Comparison of ENCODE assay signal across 8 mouse cellular contexts in genomic region chr3:108085281-108085720, GRCm38 (mm10). TPM values are rescaled to one million over a fixed set of nuclear protein-coding genes. Genes with fewer than 3 reads are reported as not detected.
A peak's percentile ranks its signal among the peaks of the same experiment; 100 is the strongest.
DNase-seq lines count a peak whose midpoint lies in the region; ATAC-seq lines count a peak whose summit lies in the region.

No protein-coding gene starts in this region.

- H3K4me1 ChIP-seq in erythroblast, embryonic 14.5 days (ENCODE audit: control insufficient read depth), result peaks cover 86% of the 10 kb centered on the region
- peaks cover 67% of the 10 kb centered on the region for H3K4me1 ChIP-seq in heart, embryonic 12.5 days (replicated peaks)
- peaks cover 44% of the 10 kb centered on the region for H3K4me1 ChIP-seq in kidney, embryonic 16.5 days (ENCODE audit: insufficient read depth, low read length)

- H3K9ac ChIP-seq in heart, embryonic 12.5 days, result peak overlapping the region; percentile 83
- H3K9ac ChIP-seq in kidney, embryonic 16.5 days (replicated peaks; ENCODE audit: low read length), result peak overlapping the region; percentile 83

- H3K4me2 ChIP-seq in heart, embryonic 12.5 days, result peak overlapping the region; percentile 98
- peak overlapping the region; percentile 98 for H3K4me2 ChIP-seq in kidney, embryonic 16.5 days (replicated peaks; ENCODE audit: low read depth, low read length)

- H3K4me3 ChIP-seq in erythroblast, embryonic 14.5 days (replicated peaks), result peak overlapping the region; percentile 81
- H3K4me3 ChIP-seq in heart, embryonic 12.5 days, result peak overlapping the region; percentile 77
- H3K4me3 ChIP-seq in kidney, embryonic 16.5 days (ENCODE audit: low read length), result peak overlapping the region; percentile 75

- peak; percentile 89 for DNase-seq in CD4-positive, CD25-positive, alpha-beta regulatory T cell, adult 2 months (ENCODE audit: low read depth, low spot score)
- DNase-seq in brain, embryonic 18.5 days (ENCODE audit: low read depth, low spot score), result peak; percentile 62
- DNase-seq in liver, result peak; percentile 96
- peak; percentile 55 to 71 for DNase-seq in monocyte, adult 2 months (ENCODE audit: low read depth in 1 of 2, low spot score in 2 of 2)
- DNase-seq in spleen, postnatal 36 days (ENCODE audit: low spot score in 2 of 2), result peak; percentile 83 to 89

- no peaks in the 10 kb centered on the region for H3K9me3 ChIP-seq in erythroblast, embryonic 14.5 days (ENCODE audit: control insufficient read depth, low read length)
- H3K9me3 ChIP-seq in heart, embryonic 12.5 days (replicated peaks), result no peaks in the 10 kb centered on the region
- H3K9me3 ChIP-seq in kidney, embryonic 16.5 days (ENCODE audit: low read length), result no peaks in the 10 kb centered on the region

- peak; percentile 87 for ATAC-seq in heart, embryonic 12.5 days (ENCODE audit: insufficient number of reproducible peaks, low FRiP score)
- peak; percentile 83 for ATAC-seq in kidney, embryonic 16.5 days (ENCODE audit: low FRiP score, low TSS enrichment)

- H3K27me3 ChIP-seq in erythroblast, embryonic 14.5 days (ENCODE audit: control insufficient read depth), result no peaks in the 10 kb centered on the region
- no peaks in the 10 kb centered on the region for H3K27me3 ChIP-seq in heart, embryonic 12.5 days (replicated peaks)
- H3K27me3 ChIP-seq in kidney, embryonic 16.5 days (ENCODE audit: insufficient read depth, low read length), result no peaks in the 10 kb centered on the region

- peak overlapping the region; percentile 90 for H3K27ac ChIP-seq in heart, embryonic 12.5 days (ENCODE audit: poor library complexity, severe bottlenecking)
- peak overlapping the region; percentile 98 for H3K27ac ChIP-seq in kidney, embryonic 16.5 days (ENCODE audit: low read length)

- peaks cover 46% of the 10 kb centered on the region for H3K36me3 ChIP-seq in erythroblast, embryonic 14.5 days (ENCODE audit: control insufficient read depth)
- H3K36me3 ChIP-seq in heart, embryonic 12.5 days, result peaks cover 7% of the 10 kb centered on the region
- peaks cover 3% of the 10 kb centered on the region; the same call in 1 of the 2 replicates for H3K36me3 ChIP-seq in kidney, embryonic 16.5 days (ENCODE audit: insufficient read depth, low read length)

- 0% methylated on average over 14 of the region's 14 CpGs for WGBS in heart, embryonic 12.5 days
- WGBS in kidney, embryonic 16.5 days, result under 1% methylated on average over 14 of the region's 14 CpGs

RNA-seq across cellular contexts. Expression of gene Ampd2, which starts 1.1 kb away (rescaled TPM):
- 10.5 and 12.6 TPM in 2 replicates for polyA plus RNA-seq in erythroblast, embryonic 14.5 days (2012)
- polyA plus RNA-seq in heart, embryonic 12.5 days (2016; fragmentation: Nextera tagmentation; extraction: Ambion mirVana), result 40.0 and 41.6 TPM in 2 replicates
- 69.7 and 69.8 TPM in 2 replicates for polyA plus RNA-seq in kidney, embryonic 16.5 days (2015; fragmentation: Nextera tagmentation; extraction: Ambion mirVana)

RNA-seq across cellular contexts. Expression of gene Gnat2, which starts 7.3 kb away (rescaled TPM):
- polyA plus RNA-seq in erythroblast, embryonic 14.5 days (2012), result 0.03 TPM in 1 of 2 replicates, not detected in the other
- polyA plus RNA-seq in heart, embryonic 12.5 days (2016; fragmentation: Nextera tagmentation; extraction: Ambion mirVana), result 0.54 and 0.98 TPM in 2 replicates
- 0.84 and 1.9 TPM in 2 replicates for polyA plus RNA-seq in kidney, embryonic 16.5 days (2015; fragmentation: Nextera tagmentation; extraction: Ambion mirVana)

RNA-seq across cellular contexts. Expression of gene Gstm4, which starts 40.6 kb away (rescaled TPM):
- 0.02 and 0.07 TPM in 2 replicates for polyA plus RNA-seq in erythroblast, embryonic 14.5 days (2012)
- polyA plus RNA-seq in heart, embryonic 12.5 days (2016; fragmentation: Nextera tagmentation; extraction: Ambion mirVana), result 13.4 and 13.8 TPM in 2 replicates
- 19.8 and 20.4 TPM in 2 replicates for polyA plus RNA-seq in kidney, embryonic 16.5 days (2015; fragmentation: Nextera tagmentation; extraction: Ambion mirVana)

Comparison
In these comparisons a context has a peak if more than half of its experiments do, and no peak if none do; other contexts are left out.
1. Peak in every context shown above with its lines: DNase-seq, ATAC-seq, H3K4me3 ChIP-seq and H3K27ac ChIP-seq.
2. RNA of gene Gstm4, which starts 40.6 kb away (polyA plus RNA-seq): 19.8 to 20.4 TPM in kidney, embryonic 16.5 days and 13.4 to 13.8 TPM in heart, embryonic 12.5 days; 0.02 to 0.07 TPM in erythroblast, embryonic 14.5 days; every median in the first group is over 10 times any median in the second.